23 mouse cellular contexts compared by ENCODE assay signal in the genomic region with DNA sequence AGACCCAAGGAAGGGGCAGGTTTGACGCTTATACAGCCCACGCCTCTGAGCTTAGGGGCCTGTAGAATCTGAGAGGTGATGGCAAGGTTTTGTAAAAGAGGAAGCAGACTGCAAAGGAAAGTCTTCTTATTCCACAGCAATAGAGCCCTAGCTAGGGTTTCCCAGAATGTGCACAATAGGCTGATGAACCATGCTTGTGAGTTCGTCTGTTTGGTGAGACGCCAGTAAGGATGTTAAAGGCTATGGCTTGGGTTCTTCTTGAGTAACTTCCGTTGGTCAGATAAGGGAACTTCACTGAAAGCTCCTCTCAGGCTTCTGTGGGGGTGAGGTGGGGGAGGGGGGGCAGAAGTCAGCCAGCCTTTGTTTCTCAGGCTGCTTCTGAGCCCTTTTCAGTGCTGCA. TPM values are rescaled to one million over a fixed set of nuclear protein-coding genes. Genes with fewer than 3 reads are reported as not detected.
A peak's percentile ranks its signal among the peaks of the same experiment; 100 is the strongest.
DNase-seq lines count a peak whose midpoint lies in the region; ATAC-seq and TF ChIP-seq lines count a peak whose summit lies in the region.
"Had no signal": no experiment of that assay in that cellular context is flagged by ENCODE, and none has a peak within 500 bp of the region (broad histone marks: within the 10 kb centered on the region; RNA-seq: fewer than 3 reads in every experiment).

No protein-coding gene starts in this region.

- no peaks in the 10 kb centered on the region; the same call in 1 of the 2 replicates for H3K27me3 ChIP-seq in liver, adult 2 months (ENCODE audit: control insufficient read depth, insufficient read depth, low read length)
- H3K27me3 ChIP-seq in liver, embryonic 11.5 days (replicated peaks; ENCODE audit: control insufficient read depth, insufficient read depth, low read length), result peaks cover 21% of the 10 kb centered on the region
- H3K27me3 ChIP-seq: stomach, embryonic 15.5 days had no signal

- H3K4me2 ChIP-seq in liver, embryonic 11.5 days, result no peak overlapping the region
- H3K4me2 ChIP-seq: forebrain, embryonic 12.5 days; limb, embryonic 15.5 days; stomach, embryonic 15.5 days had no signal

- no peak overlapping the region for H3K4me3 ChIP-seq in liver, adult 2 months (ENCODE audit: insufficient read depth, low read depth, low read length)
- no peak overlapping the region for H3K4me3 ChIP-seq in liver, embryonic 11.5 days (ENCODE audit: low read depth, low read length)
- H3K4me3 ChIP-seq: embryonic facial prominence, embryonic 10.5 days; forebrain, embryonic 12.5 days; heart, adult 2 months; layer of hippocampus, adult 2 months; limb, embryonic 15.5 days; stomach, embryonic 15.5 days had no signal

- H3K27ac ChIP-seq in liver, adult 2 months (replicated peaks; ENCODE audit: insufficient read depth, low read depth, low read length), result no peak overlapping the region
- H3K27ac ChIP-seq in liver, embryonic 11.5 days (ENCODE audit: low read depth, low read length), result no peak overlapping the region
- H3K27ac ChIP-seq: embryonic facial prominence, embryonic 10.5 days; forebrain, embryonic 12.5 days; heart, adult 2 months; layer of hippocampus, adult 2 months; limb, embryonic 15.5 days; stomach, embryonic 15.5 days had no signal

- no peaks in the 10 kb centered on the region for H3K9me3 ChIP-seq in liver, embryonic 11.5 days (ENCODE audit: control insufficient read depth, low read length)
- H3K9me3 ChIP-seq: embryonic facial prominence, embryonic 10.5 days; forebrain, embryonic 12.5 days; limb, embryonic 15.5 days; stomach, embryonic 15.5 days had no signal

- H3K4me1 ChIP-seq in liver, adult 2 months (ENCODE audit: control insufficient read depth, insufficient read depth, low read length), result peaks cover 2% of the 10 kb centered on the region; the same call in 1 of the 2 replicates
- H3K4me1 ChIP-seq in liver, embryonic 11.5 days (replicated peaks; ENCODE audit: control insufficient read depth, insufficient read depth, low read length), result no peaks in the 10 kb centered on the region
- H3K4me1 ChIP-seq: stomach, embryonic 15.5 days had no signal

- peak; percentile 31 for DNase-seq in liver, adult 2 months (ENCODE audit: extremely low read depth, low read depth, low spot score)
- no peak for DNase-seq in liver, embryonic 11.5 days (ENCODE audit: low spot score)
- peak; percentile 23 for DNase-seq in ES-CJ7 (ENCODE audit: low read depth, low spot score)
- DNase-seq in thymus, adult 18-20 months, result no peak
- DNase-seq in c-Kit-positive CD71-positive TER-119-positive erythroid progenitor cells, embryonic 14.5 days (ENCODE audit: low spot score), result no peak
- no peak for DNase-seq in gastrocnemius, postnatal 10 days
- DNase-seq: adrenal gland, adult 8-10 months; cerebellum, adult 11-12 months; gastrocnemius, postnatal 14 days; heart, adult 2 months; heart, postnatal 4 days; kidney, adult 11 months; kidney, postnatal 14 days; thymus, adult 2 months had no signal

- H3K36me3 ChIP-seq in liver, adult 2 months (ENCODE audit: control insufficient read depth, insufficient read depth, low read length), result no peaks in the 10 kb centered on the region
- H3K36me3 ChIP-seq in liver, embryonic 11.5 days (ENCODE audit: control insufficient read depth, insufficient read depth, low read length), result no peaks in the 10 kb centered on the region
- H3K36me3 ChIP-seq: embryonic facial prominence, embryonic 10.5 days; forebrain, embryonic 12.5 days; limb, embryonic 15.5 days; stomach, embryonic 15.5 days had no signal

- no peak for TF ChIP-seq CTCF in liver, adult 2 months (IDR thresholded peaks at IDR 0.05; ENCODE audit: low read depth, low read length)

- no peak for TF ChIP-seq POLR2A in liver, adult 2 months (IDR thresholded peaks at IDR 0.05; ENCODE audit: extremely low read depth, insufficient read depth, low read length)

- ATAC-seq in liver, embryonic 11.5 days (replicated peaks; ENCODE audit: low FRiP score), result no peak
- ATAC-seq in granulocyte monocyte progenitor cell, adult 5-6 weeks (replicated peaks; ENCODE audit: poor library complexity, severe bottlenecking), result peak; percentile 69
- peak; percentile 73 for ATAC-seq in megakaryocyte progenitor cell, adult 5-6 weeks (replicated peaks; ENCODE audit: poor library complexity)
- ATAC-seq: hindbrain, embryonic 16.5 days; lung, postnatal 0 days had no signal

- H3K79me2 ChIP-seq in liver, adult 2 months (ENCODE audit: control insufficient read depth, insufficient read depth, low read length), result no peaks in the 10 kb centered on the region

- no peak overlapping the region for H3K9ac ChIP-seq in liver, adult 2 months (ENCODE audit: low read depth, low read length)
- no peak overlapping the region for H3K9ac ChIP-seq in liver, embryonic 11.5 days (ENCODE audit: low read depth, low read length)
- H3K9ac ChIP-seq: forebrain, embryonic 12.5 days; limb, embryonic 15.5 days; stomach, embryonic 15.5 days had no signal

- WGBS in liver, adult 2 months, result 78% methylated on average over 5 of the region's 5 CpGs
- WGBS in liver, embryonic 11.5 days, result 55% methylated on average over 5 of the region's 5 CpGs

RNA-seq across cellular contexts. Expression of a gene that starts 3.9 kb away (rescaled TPM):
- 1.3 and 2.3 TPM in 2 replicates for total RNA-seq in liver, adult 2 months (2014; rRNA removed)
- 0.30 and 1.4 TPM in 2 replicates for polyA plus RNA-seq in liver, adult 2 months (2012; rRNA removed)
- 1.8 and 2.1 TPM in 2 replicates for polyA plus RNA-seq in liver, embryonic 11.5 days (2014; fragmentation: Nextera tagmentation; extraction: Ambion mirVana)
- 19.1 and 22.0 TPM in 2 replicates for total RNA-seq in granulocyte monocyte progenitor cell, adult 5-6 weeks (2014; fragmentation: Nextera tagmentation)
- 29.8 and 45.2 TPM in 2 replicates for total RNA-seq in granulocyte monocyte progenitor cell, adult 5-6 weeks (2017)
- total RNA-seq in megakaryocyte progenitor cell, adult 5-6 weeks (2015), result 26.8 and 29.4 TPM in 2 replicates
- total RNA-seq in megakaryocyte progenitor cell, adult 5-6 weeks (2017), result 23.9 and 29.4 TPM in 2 replicates
- 10 to 100 TPM; 27.8 to 29.9 TPM for total RNA-seq in gastrocnemius, postnatal 10 days (2021)

Comparison
In these comparisons a context has a peak if more than half of its experiments do, and no peak if none do; other contexts are left out.
1. DNase-seq: peak in liver, adult 2 months (single experiment) and ES-CJ7 (single experiment); none in liver, embryonic 11.5 days (single experiment), thymus, adult 18-20 months (0 of 2), c-Kit-positive CD71-positive TER-119-positive erythroid progenitor cells, embryonic 14.5 days (single experiment) and gastrocnemius, postnatal 10 days (single experiment).